Mouse (Mus musculus) left cerebral cortex, adult 9 months (tissue): ENCODE results near the gene Abca17.

Experiments used
- DNase-seq, 2 experiments: peaks; one replicate each; pipeline ENCODE4 v3.0.0; 2022; ENCODE audit warnings: low spot score in 2 of 2

Gene Abca17

GRCm38 (mm10) chr17:24243311-24243969 lies 107.4 kb downstream of the Abca17 start:
- DNase-seq, result no peak

GRCm38 (mm10) chr17:24236921-24237320 lies 113.9 kb downstream of the Abca17 start:
- no peak for DNase-seq

GRCm38 (mm10) chr17:24236479-24236878 lies 114.4 kb downstream of the Abca17 start:
- no peak for DNase-seq

DNA sequence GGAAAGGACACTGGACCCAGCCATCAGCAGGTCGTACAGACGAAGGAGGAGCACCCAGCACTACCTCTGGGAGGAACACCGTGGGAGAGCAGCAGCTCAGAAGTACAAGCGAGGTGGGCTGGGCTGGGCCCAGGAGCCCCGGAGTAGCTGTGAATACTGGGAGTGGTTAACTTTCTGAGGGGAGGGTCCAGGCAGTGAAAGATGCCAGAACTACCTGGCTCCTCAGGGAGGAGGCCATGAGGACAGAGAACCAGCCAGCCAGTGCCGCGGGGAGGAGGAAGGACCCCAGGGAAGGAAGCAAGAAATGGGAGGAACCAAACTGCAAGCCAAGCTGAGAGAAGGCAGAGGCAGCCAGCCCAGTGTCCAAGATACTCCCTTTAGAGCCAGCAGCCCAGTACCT lies 122.9 kb downstream of the Abca17 start:
- DNase-seq, result no peak

- DNase-seq, result no peak
Observed at GRCm38 (mm10) chr17:24226721-24227120, 124.1 kb downstream of the Abca17 start.

DNA sequence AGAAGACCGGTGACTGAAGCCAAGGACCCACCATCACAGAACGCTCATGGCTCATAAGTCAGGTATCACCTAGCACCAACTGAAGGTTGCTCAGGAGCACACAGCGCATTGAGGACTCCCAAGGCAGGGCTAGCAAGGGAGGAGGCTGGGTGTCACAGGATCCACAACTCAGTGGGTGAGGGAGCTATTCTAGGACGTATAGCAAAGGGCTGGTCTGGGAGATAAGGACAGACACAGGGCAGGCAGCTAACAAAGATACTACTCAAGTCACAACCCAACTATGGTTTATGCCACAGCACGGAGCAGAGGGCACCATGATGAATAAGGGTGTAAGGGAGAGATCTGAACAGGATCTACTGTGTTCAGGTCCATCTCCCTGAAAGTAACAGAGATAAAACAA lies 125.0 kb downstream of the Abca17 start:
- no peak for DNase-seq

- DNase-seq, result no peak
Observed at GRCm38 (mm10) chr17:24224741-24225140, 126.1 kb downstream of the Abca17 start.

GRCm38 (mm10) chr17:24223513-24223912 lies 127.4 kb downstream of the Abca17 start:
- no peak for DNase-seq

DNA sequence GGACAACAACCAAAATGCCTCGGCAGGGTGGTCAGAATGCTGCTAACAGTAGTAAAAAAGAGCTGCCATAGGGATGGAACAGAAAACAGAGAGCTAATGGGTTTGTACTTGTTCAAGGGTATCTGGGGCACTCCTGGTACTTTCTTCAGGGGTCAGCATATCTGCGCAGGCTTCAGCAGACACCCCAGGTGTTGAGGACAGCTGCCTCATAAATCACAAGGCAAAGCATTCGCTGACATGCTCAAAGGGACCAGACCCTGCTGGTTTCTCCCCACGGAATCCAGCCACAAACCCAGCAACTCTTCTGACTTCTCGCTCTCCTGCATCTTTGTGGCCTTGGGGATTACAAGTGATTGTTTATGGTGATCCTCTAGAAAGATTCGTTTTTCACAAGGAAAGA lies 128.2 kb downstream of the Abca17 start:
- DNase-seq, result no peak

- peak; percentile 90 to 95 for DNase-seq
Observed at GRCm38 (mm10) chr17:24220435-24221411, 130.1 kb downstream of the Abca17 start, which contains the start of gene Tedc2. Tedc2 (minus strand) TSS chr17:24220851.

DNA sequence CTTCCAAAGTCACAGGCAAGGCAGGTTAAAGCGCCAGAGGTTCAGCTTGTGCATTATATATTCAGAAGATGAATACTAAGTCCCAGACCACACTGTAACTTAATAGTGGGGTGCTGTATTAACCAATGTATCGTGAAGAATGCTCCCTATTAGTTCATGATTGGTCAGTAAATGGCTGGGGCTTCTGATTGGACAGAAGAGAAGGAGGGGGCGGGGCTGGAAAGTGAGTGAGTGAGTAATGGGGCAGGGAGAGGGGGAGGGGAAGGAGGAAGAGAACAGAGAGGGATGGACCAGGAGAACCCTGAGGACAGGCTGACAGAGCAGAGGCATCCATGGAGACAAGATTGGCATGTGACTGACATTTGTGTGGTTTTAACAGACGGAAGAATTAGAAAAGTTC lies 134.0 kb downstream of the Abca17 start:
- no peak for DNase-seq
